Mouse (Mus musculus): ENCODE measurements around the gene Pnma3.
"Not testable (repeated sequence)": the region's sequence is repeated elsewhere in the genome, so short reads cannot be mapped to it uniquely, and the experiment has no call there.

The Pnma3 gene

GRCm38 (mm10) chrX:73064415-73064793, at the start of gene Pnma3:
Gene Pnma3, plus strand, starts transcription at chrX:73064787.
- DNase-seq (ENCODE audit: low spot score): no peak

DNA sequence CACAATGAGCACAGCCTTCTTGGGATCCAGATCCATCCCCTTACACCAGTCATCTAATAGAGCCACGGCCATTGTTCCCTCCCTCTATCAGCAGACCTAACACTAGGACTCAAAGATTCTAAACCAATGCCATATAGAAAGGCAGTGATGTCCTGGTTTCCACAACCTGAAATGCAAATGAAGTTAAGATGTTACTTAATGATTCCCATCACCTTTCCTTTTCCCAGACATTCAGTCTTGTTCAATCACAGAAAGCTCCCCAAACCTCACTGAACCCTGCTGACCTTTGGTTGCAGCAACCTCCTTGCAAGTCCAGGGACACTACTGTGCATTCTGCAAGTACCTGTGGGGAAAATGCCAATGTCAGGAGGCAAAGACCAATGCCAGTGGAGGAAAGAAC, 27.6 kb upstream of the Pnma3 start, which contains the start of gene Pnma5:
Pnma5 (minus strand) TSS at position 101 of the 400 bp plus-strand sequence.
- no peak for DNase-seq (ENCODE audit: low spot score)

GRCm38 (mm10) chrX:73038831-73039230, 25.8 kb upstream of the Pnma3 start:
- DNase-seq (ENCODE audit: low spot score): no peak

- no peak for DNase-seq (ENCODE audit: low spot score)
Measured at GRCm38 (mm10) chrX:73039666-73040065, 24.9 kb upstream of the Pnma3 start.

DNA sequence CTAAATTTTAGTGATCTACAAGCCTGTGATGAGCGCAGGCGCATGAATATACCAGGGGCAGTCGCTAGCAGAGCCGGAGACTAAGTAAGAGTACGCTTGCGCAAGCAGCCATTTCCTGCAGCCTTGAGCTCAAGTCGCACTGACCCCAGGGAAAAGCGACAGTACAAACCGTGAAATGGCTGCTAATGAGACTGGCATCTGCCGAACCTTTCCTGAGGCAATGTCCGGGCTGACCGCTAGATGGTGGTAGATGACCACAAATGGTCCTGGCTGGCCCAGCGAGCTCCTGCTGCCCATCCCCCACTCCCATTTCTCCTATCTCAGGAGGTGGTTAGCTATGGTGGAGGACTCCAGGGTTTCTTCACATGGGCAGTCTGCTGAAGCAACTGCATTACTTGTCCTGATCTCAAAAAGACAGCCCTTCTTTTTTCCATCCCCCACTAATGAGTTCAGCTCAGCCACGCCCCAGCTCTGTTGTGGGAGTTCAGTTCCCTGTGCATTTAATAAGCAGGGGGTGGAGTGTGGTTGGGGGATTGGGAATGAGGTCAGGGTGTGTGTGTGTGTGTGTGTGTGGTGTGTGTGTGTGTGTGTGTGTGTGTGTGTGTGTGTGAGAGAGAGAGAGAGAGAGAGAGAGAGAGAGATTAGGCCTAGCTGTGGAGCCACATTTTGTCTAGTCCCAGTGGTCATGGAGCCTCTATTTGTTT, 10.6 kb upstream of the Pnma3 start:
- DNase-seq (ENCODE audit: low spot score): peak; percentile 73

GRCm38 (mm10) chrX:73061528-73061927, 3.1 kb upstream of the Pnma3 start:
- DNase-seq (ENCODE audit: low spot score): no peak

DNA sequence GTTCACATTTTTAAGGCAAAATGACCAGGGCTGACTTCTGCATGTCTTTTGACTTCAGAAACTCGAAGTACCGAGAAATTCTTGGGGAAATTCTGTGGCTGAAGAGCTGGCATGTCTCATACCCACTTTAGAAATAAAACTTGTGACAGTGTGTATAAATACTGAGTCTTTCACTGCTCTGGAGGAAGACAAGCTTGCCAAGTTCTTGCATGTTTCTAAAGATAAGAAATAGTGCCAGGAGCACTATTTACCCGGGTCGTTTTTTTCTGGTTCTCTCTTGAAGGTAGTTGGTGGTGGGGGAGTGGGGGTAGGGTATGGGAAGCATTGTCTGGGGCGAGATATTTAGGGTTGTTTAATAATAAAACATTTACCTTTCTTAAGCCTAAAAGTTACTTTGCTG, 2.3 kb upstream of the Pnma3 start:
- DNase-seq (ENCODE audit: low spot score): no peak

GRCm38 (mm10) chrX:73063512-73064414, 824 bp upstream of the Pnma3 start:
- no peak for DNase-seq (ENCODE audit: low spot score)

DNA sequence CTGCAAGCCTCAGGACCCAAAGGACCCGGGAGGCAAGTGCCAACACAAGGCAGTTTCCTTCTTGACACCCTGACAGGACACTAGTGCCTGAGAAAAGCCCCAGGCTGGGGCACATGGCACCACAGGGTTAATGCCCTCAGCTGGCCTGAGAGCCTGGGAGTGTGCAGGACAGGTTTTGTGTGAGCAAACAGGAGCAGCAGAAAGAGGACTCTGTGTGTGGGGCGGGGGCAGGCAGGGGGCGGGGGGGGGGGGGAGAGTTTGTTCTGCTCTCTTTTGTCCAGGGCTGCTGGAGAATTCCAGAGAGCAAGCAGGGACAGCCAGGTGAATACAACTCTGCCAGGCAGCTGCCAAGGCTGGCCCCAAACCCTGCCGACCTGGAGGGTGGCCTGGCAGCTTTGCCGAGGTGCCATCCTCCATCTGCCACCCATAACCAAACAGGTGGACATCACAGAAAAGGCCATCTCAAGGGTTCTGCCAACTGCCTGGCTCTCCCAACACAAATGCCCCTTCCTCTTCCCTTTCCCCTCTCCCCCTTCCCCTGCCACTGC, 2.3 kb downstream of the Pnma3 start:
- not testable (repeated sequence) for DNase-seq (ENCODE audit: low spot score)

DNA sequence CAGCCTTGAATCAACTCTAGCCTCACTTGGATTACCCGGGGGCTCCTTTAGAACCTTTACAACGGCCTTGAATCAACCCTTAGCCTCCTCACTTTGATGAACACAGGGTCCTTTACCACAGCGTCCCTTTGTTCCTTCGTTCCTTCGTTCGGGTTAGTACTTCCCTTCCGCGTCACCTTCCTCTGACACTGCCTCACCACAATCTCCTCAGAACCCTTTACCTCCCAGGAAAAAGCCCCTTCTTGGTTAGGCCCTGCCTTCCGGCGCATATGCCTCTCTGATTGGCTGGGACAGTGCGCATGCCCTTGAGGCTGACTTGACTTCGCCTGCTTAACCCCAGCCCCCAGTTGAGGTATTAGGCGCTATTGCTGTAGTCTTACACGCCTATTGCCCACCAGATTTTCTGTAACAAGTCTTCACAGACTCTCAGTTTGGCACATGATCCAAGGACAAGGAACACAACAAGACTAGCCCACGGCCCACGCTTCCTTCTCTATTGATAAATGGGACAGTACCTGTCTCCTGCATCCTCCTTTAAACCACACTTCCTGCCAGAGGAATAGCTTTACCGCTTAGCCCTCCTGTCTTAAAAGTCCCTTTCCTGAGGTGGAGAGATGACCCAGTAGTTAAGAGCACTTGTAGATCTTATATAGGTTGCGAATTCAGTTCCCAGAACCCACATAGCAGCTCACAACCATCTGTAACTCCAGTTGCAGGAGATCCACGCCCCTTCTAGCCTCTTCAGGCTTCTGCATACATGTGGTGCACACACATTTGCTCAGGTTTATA, 17.9 kb downstream of the Pnma3 start, which contains the start of gene Xlr4a:
Xlr4a (minus strand) TSS at position 212 of the 789 bp plus-strand sequence.
- DNase-seq (ENCODE audit: low spot score): not testable (repeated sequence)

GRCm38 (mm10) chrX:73096941-73097508, 32.4 kb downstream of the Pnma3 start, which contains the start of gene Xlr3a:
Gene Xlr3a, minus strand, starts transcription at chrX:73097095.
- not testable (repeated sequence) for DNase-seq (ENCODE audit: low spot score)

DNA sequence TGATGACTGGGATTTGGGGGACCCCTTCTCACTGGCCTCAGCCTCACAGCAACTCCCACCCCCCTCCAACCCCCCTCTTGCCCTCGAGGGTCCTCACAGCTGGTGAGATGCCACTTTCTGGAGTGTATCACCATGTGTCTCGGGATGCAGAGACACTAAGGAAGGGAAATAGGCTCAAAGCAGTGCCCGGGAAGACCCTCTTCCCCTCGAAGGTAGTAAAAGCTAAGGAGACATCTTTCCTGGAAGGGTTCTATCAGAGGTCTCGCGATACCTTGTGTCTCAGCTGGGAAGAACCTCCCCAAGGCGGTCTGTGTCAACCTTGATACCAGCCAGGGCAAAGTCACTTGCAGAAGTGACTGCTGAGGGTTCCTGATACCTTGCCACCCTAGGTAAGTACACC, 52.2 kb downstream of the Pnma3 start, which contains the start of gene Gm14685:
Gm14685 (plus strand) TSS at position 301 of the 400 bp plus-strand sequence.
- DNase-seq (ENCODE audit: low spot score): not testable (repeated sequence)

Data from spleen, adult 12 weeks (tissue).